Comparison of ENCODE assay signal across 9 mouse cellular contexts in the genomic region with DNA sequence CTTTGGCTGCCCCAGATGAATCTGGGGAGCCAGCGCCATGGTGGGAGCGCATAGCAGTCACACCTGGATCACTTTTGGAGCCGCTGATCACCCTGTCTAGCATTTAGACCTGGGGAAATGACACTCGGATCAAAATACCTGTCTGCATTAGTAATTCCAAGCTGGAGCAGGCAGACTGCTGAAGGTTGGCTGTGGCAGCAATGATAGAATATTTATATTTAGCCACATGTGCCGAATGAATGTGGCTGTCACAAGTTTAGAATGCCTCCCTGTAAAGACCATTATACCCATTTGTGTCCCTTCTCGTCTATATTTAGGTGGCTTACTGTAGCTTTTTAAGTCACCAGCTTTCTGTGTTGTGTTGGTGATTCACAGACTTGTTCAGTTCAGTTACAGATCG. TPM values are rescaled to one million over a fixed set of nuclear protein-coding genes. Genes with fewer than 3 reads are reported as not detected.
DNase-seq lines count a peak whose midpoint lies in the region; ATAC-seq and TF ChIP-seq lines count a peak whose summit lies in the region.
"Had no signal": no experiment of that assay in that cellular context is flagged by ENCODE, and none has a peak within 500 bp of the region (broad histone marks: within the 10 kb centered on the region; RNA-seq: fewer than 3 reads in every experiment).

No protein-coding gene starts in this region.

- peak overlapping the region; percentile 92 for H3K4me2 ChIP-seq in liver, embryonic 12.5 days

- no peaks in the 10 kb centered on the region for H3K27me3 ChIP-seq in kidney, adult 2 months (replicated peaks; ENCODE audit: control insufficient read depth, insufficient read depth, low read length)
- peaks cover 27% of the 10 kb centered on the region for H3K27me3 ChIP-seq in heart, embryonic 10.5 days (ENCODE audit: insufficient read depth, poor library complexity, severe bottlenecking)
- H3K27me3 ChIP-seq in liver, embryonic 12.5 days (replicated peaks): peaks cover 24% of the 10 kb centered on the region

- H3K9ac ChIP-seq in liver, embryonic 12.5 days: peak overlapping the region; percentile 96
- H3K9ac ChIP-seq: midbrain, embryonic 12.5 days had no signal

- no peak for TF ChIP-seq CTCF in kidney, adult 2 months (conservative IDR thresholded peaks at IDR 0.05; ENCODE audit: insufficient read depth, insufficient read length, low read depth, low read length)

- no peaks in the 10 kb centered on the region for H3K36me3 ChIP-seq in kidney, adult 2 months (ENCODE audit: control insufficient read depth, insufficient read depth, low read length)
- no peaks in the 10 kb centered on the region for H3K36me3 ChIP-seq in heart, embryonic 10.5 days
- no peaks in the 10 kb centered on the region for H3K36me3 ChIP-seq in liver, embryonic 12.5 days
- H3K36me3 ChIP-seq: midbrain, embryonic 12.5 days had no signal

- no peak for TF ChIP-seq POLR2A in kidney, adult 2 months (IDR thresholded peaks at IDR 0.05; ENCODE audit: low read depth, low read length)

- no peak for DNase-seq in kidney, adult 2 months
- DNase-seq in kidney, postnatal 36 days: no peak
- DNase-seq in heart, embryonic 10.5 days (ENCODE audit: low spot score): no peak
- no peak for DNase-seq in MN1 (ENCODE audit: low spot score)
- DNase-seq in left cerebral cortex, adult 8-10 months (ENCODE audit: low spot score in 2 of 2): no peak

- H3K9me3 ChIP-seq in heart, embryonic 10.5 days: no peaks in the 10 kb centered on the region
- no peaks in the 10 kb centered on the region for H3K9me3 ChIP-seq in liver, embryonic 12.5 days (replicated peaks)
- H3K9me3 ChIP-seq: midbrain, embryonic 12.5 days had no signal

- no peak overlapping the region for H3K27ac ChIP-seq in kidney, adult 2 months (ENCODE audit: insufficient read depth, low read depth, low read length)
- H3K27ac ChIP-seq in brown adipose tissue, adult 24 weeks (replicated peaks; ENCODE audit: low read depth, low read length): peak overlapping the region; percentile 55; the same call in 1 of the 2 replicates
- peak overlapping the region; percentile 56; the same call in 1 of the 2 replicates for H3K27ac ChIP-seq in heart, embryonic 10.5 days
- H3K27ac ChIP-seq in liver, embryonic 12.5 days: peak overlapping the region; percentile 97
- H3K27ac ChIP-seq: midbrain, embryonic 12.5 days had no signal

- H3K4me3 ChIP-seq in kidney, adult 2 months (ENCODE audit: insufficient read depth, low read depth, low read length): peak overlapping the region; percentile 80
- H3K4me3 ChIP-seq in brown adipose tissue, adult 24 weeks (ENCODE audit: insufficient read depth, low read depth, low read length): peak overlapping the region; percentile 85
- peak overlapping the region; percentile 84; the same call in 1 of the 2 replicates for H3K4me3 ChIP-seq in heart, embryonic 10.5 days
- H3K4me3 ChIP-seq in liver, embryonic 12.5 days: peak overlapping the region; percentile 80

- H3K4me1 ChIP-seq in kidney, adult 2 months (ENCODE audit: control insufficient read depth, insufficient read depth, low read length): 0 out of 2 replicates have a peak, but pooled peaks cover 12% of the 10 kb centered on the region
- peaks cover 13% of the 10 kb centered on the region; the same call in 1 of the 2 replicates for H3K4me1 ChIP-seq in brown adipose tissue, adult 24 weeks (ENCODE audit: control insufficient read depth, insufficient read depth, insufficient read length, low read length)
- peaks cover 44% of the 10 kb centered on the region for H3K4me1 ChIP-seq in heart, embryonic 10.5 days
- peaks cover 95% of the 10 kb centered on the region for H3K4me1 ChIP-seq in liver, embryonic 12.5 days

- WGBS in kidney, adult 2 months: 76% methylated on average over 7 of the region's 7 CpGs
- 68% methylated on average over 7 of the region's 7 CpGs for WGBS in heart, embryonic 10.5 days
- WGBS in liver, embryonic 12.5 days (ENCODE audit: insufficient replicate concordance): 69% methylated on average over 7 of the region's 7 CpGs

- no peak for ATAC-seq in liver, embryonic 12.5 days
- no peak for ATAC-seq in activated CD4-positive, CD25-positive, alpha-beta regulatory T cell, adult 4 months

RNA-seq across cellular contexts. Expression of a gene that starts 2.1 kb away (rescaled TPM):
- 7.0 and 9.6 TPM in 2 replicates for polyA plus RNA-seq in kidney, adult 2 months (2012; rRNA removed)
- polyA plus RNA-seq in brown adipose tissue, adult 24 weeks (2012; ENCODE audit: insufficient read depth, insufficient read length, missing spikeins): 11.9 and 22.4 TPM in 2 replicates
- polyA plus RNA-seq in heart, embryonic 10.5 days (2016; fragmentation: Nextera tagmentation; extraction: Ambion mirVana): 9.7 and 16.3 TPM in 2 replicates
- polyA plus RNA-seq in liver, embryonic 12.5 days (2016; fragmentation: Nextera tagmentation; extraction: Ambion mirVana): 24.3 and 26.5 TPM in 2 replicates
- 1 to 10 TPM; 3.3 to 3.9 TPM for polyA plus RNA-seq in activated CD4-positive, CD25-positive, alpha-beta regulatory T cell, adult 4 months (2017; shearing (Covaris generic))
- 10 to 100 TPM; 34.6 to 42.9 (median 38.1) TPM for total RNA-seq in left cerebral cortex, adult 8-10 months (2022)

RNA-seq across cellular contexts. Expression of a gene that starts 33.6 kb away (rescaled TPM):
- 43.0 and 51.9 TPM in 2 replicates for polyA plus RNA-seq in kidney, adult 2 months (2012; rRNA removed)
- 56.9 and 70.4 TPM in 2 replicates for polyA plus RNA-seq in brown adipose tissue, adult 24 weeks (2012; ENCODE audit: insufficient read depth, insufficient read length, missing spikeins)
- 130 and 151 TPM in 2 replicates for polyA plus RNA-seq in heart, embryonic 10.5 days (2016; fragmentation: Nextera tagmentation; extraction: Ambion mirVana)
- 124 and 127 TPM in 2 replicates for polyA plus RNA-seq in liver, embryonic 12.5 days (2016; fragmentation: Nextera tagmentation; extraction: Ambion mirVana)
- polyA plus RNA-seq in activated CD4-positive, CD25-positive, alpha-beta regulatory T cell, adult 4 months (2017; shearing (Covaris generic)): 100 to 1,000 TPM; 123 to 134 TPM
- total RNA-seq in left cerebral cortex, adult 8-10 months (2022): 10 to 100 TPM; 52.9 to 61.1 (median 53.4) TPM

RNA-seq across cellular contexts. Expression of a gene that starts 39.1 kb away (rescaled TPM):
- 1.1 and 1.6 TPM in 2 replicates for polyA plus RNA-seq in kidney, adult 2 months (2012; rRNA removed)
- polyA plus RNA-seq in brown adipose tissue, adult 24 weeks (2012; ENCODE audit: insufficient read depth, insufficient read length, missing spikeins): 0.38 and 1.3 TPM in 2 replicates
- polyA plus RNA-seq in heart, embryonic 10.5 days (2016; fragmentation: Nextera tagmentation; extraction: Ambion mirVana): 0.27 and 0.48 TPM in 2 replicates
- 0.24 and 0.30 TPM in 2 replicates for polyA plus RNA-seq in liver, embryonic 12.5 days (2016; fragmentation: Nextera tagmentation; extraction: Ambion mirVana)
- polyA plus RNA-seq in activated CD4-positive, CD25-positive, alpha-beta regulatory T cell, adult 4 months (2017; shearing (Covaris generic)): 10 to 100 TPM; 52.6 to 55.5 TPM
- 100 to 1,000 TPM; 111 to 132 (median 117) TPM for total RNA-seq in left cerebral cortex, adult 8-10 months (2022)

Comparison
In these comparisons a context has a peak if more than half of its experiments do, and no peak if none do; other contexts are left out.
1. RNA of a gene that starts 39.1 kb away (polyA plus RNA-seq): 52.6 to 55.5 TPM in activated CD4-positive, CD25-positive, alpha-beta regulatory T cell, adult 4 months; 0.38 to 1.3 TPM in brown adipose tissue, adult 24 weeks, 1.1 to 1.6 TPM in kidney, adult 2 months, 0.27 to 0.48 TPM in heart, embryonic 10.5 days and 0.24 to 0.30 TPM in liver, embryonic 12.5 days; every median in the first group is over 10 times any median in the second.
2. Peak in every context shown above with its lines, with median percentiles within 50 percentile points of each other: H3K4me3 ChIP-seq.